Mouse (Mus musculus) left cerebral cortex, postnatal 36 days (tissue): Measurements from ENCODE around the gene Gm10964. TPM values are rescaled to one million over a fixed set of nuclear protein-coding genes. Genes with fewer than 3 reads are reported as not detected.
A peak's percentile ranks its signal among the peaks of the same experiment; 100 is the strongest.
"Not testable (repeated sequence)": the region's sequence is repeated elsewhere in the genome, so short reads cannot be mapped to it uniquely, and the experiment has no call there.

ENCODE experiments used
- DNase-seq, 2 experiments: peaks; one replicate each; pipeline ENCODE4 v3.0.0; 2021 to 2022; ENCODE audit warnings: low spot score in 2 of 2, mixed read lengths in 1 of 2
- intact Hi-C: fragments of 180-260 bp; cut with DNase I; formaldehyde crosslinking; loops from one replicate; pipeline ENCODE4 v1.15.1; 2025
- total RNA-seq, 2 experiments: library from RNA; stranded (reverse); gene quantifications; 2 replicates each; pipeline ENCODE4 v1.2.3; 2021

Gene Gm10964
- total RNA-seq, 2 experiments from 2014 or later: not detected

- intact Hi-C loops: loop anchor here (5.0 kb wide), 1 partner anchor 34 kb away; the partner anchor contains the start of genes Ap4b1, Dclre1b and Gm43064
- DNase-seq: no peak
Measured at GRCm38 (mm10) chr3:103772846-103773245, 33.7 kb downstream of the Gm10964 start.

DNA sequence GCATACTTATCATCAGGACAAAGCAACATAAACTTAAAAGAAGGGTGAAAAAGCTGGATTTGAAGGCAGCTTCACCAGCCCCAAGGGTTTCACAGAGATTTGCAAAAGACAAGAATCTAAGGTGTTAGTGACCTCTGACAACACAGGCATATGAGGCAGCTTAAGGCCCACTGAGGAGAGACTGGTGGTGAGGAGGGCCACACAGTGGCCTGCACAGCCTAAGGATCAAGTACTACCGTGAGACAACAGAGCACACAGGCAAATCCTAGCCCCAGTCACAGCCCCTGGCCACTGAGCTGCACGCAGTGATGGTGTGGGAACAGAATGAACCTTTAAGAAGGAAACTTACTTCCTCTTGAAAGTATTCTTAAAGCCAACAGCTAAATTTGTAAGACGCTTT, 34.3 kb downstream of the Gm10964 start:
- DNase-seq: no peak
- intact Hi-C loops: loop anchor here (5.0 kb wide), 1 partner anchor 34 kb away; the partner anchor contains the start of genes Ap4b1, Dclre1b and Gm43064

DNA sequence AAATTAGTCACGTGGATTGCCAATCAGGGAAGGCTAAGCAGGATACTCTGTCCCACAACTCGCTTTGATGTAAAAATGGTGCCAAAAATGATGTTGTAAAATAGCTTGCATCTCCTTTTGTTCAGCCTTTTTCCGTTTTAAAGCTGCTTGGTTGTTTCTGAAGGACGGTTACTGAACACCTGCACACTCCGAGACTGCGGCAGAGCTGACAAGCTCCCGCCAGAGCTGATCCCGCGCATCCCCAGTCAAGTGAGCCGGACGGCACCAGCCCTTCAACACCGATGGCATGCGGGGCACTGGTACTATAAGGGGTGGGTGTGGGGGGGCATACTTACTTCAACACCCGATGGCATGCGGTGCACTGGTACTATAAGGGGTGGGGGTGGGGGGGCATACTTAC, 34.8 kb downstream of the Gm10964 start:
- no peak for DNase-seq
- intact Hi-C loops: loop anchor here (5.0 kb wide), 1 partner anchor 33 kb away; the partner anchor contains the start of genes Ap4b1, Dclre1b and Gm43064

DNA sequence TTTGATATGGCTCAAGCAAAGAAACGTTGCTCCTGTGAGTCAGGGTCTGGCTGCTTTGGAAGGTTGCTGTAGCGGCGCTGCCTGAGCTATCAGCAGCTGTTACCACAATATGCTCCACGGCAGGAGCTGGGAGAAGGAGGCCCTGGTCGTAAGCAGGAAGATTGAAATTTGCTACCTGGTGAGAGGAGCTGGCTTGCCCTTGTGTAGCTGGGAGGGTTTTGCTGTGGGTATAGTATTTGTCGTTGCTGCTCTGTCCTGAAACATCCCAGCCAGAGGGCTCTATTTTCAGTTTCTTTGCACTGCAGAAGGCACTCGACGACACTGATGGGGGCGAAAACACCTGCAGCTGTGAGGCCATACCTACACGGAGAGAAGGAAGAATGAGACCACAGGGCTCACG, 38.8 kb downstream of the Gm10964 start:
- peak in 1 of 2 experiments; percentile 15 for DNase-seq
- intact Hi-C loops: no loop called here

DNA sequence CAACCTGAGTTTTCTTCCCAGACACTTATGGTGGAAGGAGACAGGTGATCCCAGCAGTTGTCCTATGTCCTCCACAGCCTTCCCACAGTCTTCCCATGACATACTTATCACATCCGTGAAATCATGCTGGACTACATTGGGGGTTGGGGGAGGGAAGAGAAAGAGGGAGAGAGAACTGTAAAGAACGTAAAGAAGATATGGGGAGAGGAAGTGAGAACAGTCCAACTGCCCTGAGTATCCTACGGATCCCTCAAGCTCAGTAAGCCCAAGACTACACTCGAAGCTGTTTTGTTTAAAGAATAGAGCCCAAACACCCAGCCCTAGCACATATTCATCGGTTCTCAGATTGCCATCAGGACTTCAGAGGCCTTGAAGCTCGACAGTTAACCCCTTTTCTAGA, 39.5 kb downstream of the Gm10964 start:
- intact Hi-C loops: no loop called here
- no peak for DNase-seq

DNA sequence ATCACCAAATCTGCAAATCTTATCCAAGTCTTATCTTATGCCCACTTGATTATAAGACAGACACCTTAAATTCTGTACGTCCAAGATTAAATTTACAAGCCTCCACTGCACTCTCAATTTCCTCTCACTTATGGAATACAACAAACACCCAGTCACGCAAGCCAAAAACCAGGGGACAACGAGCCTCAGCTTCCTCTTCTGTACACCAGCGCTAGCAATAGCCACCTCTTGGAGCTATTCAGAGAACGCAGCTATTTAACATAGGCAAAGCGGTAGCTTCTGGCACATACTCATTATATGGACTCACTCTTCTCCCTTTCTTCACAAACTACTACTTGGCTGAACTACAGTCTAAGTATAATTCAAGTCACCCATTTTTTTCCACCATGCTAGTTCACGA, 40.0 kb downstream of the Gm10964 start:
- intact Hi-C loops: no loop called here
- no peak for DNase-seq

GRCm38 (mm10) chr3:103780271-103780670, 41.1 kb downstream of the Gm10964 start:
- DNase-seq: peak in 1 of 2 experiments; percentile 22
- intact Hi-C loops: no loop called here

GRCm38 (mm10) chr3:103780777-103781176, 41.6 kb downstream of the Gm10964 start:
- intact Hi-C loops: no loop called here
- DNase-seq: no peak

- no peak for DNase-seq
- intact Hi-C loops: no loop called here
Measured at GRCm38 (mm10) chr3:103782844-103783609, 43.9 kb downstream of the Gm10964 start.

DNA sequence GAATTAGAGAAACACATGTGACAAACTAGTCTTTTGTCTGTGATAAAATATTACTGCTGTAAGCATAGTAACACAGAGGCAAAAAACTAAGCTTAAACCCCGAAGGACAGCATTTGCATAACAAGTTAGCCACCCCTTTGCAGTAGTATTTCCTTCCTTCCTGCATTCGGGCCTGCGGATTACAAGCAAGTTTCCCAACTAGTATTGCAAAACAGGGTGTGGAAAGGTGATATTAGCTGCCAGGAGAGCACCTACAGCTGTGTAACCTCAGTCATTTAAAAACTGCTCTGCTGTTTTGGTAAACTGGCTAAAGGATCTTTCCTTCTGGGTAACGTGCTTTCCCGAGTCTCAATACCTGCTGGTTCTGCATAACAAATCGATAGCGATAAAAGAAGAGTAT, 48.1 kb downstream of the Gm10964 start:
- no peak for DNase-seq
- intact Hi-C loops: no loop called here

DNA sequence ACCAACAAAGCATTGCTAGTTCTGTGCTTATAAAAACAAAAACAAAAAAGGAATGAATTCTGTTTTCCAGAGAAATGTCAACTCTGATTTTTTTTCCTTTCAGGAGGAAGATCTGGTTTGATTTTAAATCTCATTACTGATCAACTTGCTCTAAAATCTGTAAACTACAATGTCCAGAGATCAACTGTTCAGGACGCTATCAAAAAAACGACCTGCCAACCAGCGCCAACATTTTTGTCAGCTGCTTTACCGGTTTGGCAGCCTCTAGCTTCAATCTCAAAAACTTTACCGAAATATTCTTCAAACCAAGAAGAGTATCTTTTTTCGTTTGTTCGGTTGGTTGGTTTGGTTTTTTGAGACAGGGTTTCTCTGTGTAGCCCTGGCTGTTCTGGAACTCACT, 49.9 kb downstream of the Gm10964 start:
- no peak for DNase-seq
- intact Hi-C loops: no loop called here

GRCm38 (mm10) chr3:103789891-103790345, 50.8 kb downstream of the Gm10964 start:
- DNase-seq: peak in 1 of 2 experiments; percentile 27

GRCm38 (mm10) chr3:103790346-103791145, 51.4 kb downstream of the Gm10964 start:
- peak; percentile 44 to 46 for DNase-seq
- intact Hi-C loops: loop anchor here (1.0 to 2.0 kb wide), 3 partner anchors 12 to 124 kb away; partner anchors contain the start of genes Ap4b1, Dclre1b, Gm43064 and Rsbn1

More at GRCm38 (mm10) chr3:103789891-103790345, 50.8 kb downstream of the Gm10964 start:
- intact Hi-C loops: loop anchor here (2.0 kb wide), 1 partner anchor 125 kb away; the partner anchor contains the start of gene Rsbn1

GRCm38 (mm10) chr3:103791230-103792110, 52.3 kb downstream of the Gm10964 start, which contains the start of gene Hipk1:
TSS of gene Hipk1 (minus strand) at chr3:103791563.
- intact Hi-C loops: loop anchor here (1.0 to 2.0 kb wide), 3 partner anchors 11 to 123 kb away; partner anchors contain the start of genes Ap4b1, Dclre1b, Gm43064 and Rsbn1
- peak; percentile 96 to 97 for DNase-seq

DNA sequence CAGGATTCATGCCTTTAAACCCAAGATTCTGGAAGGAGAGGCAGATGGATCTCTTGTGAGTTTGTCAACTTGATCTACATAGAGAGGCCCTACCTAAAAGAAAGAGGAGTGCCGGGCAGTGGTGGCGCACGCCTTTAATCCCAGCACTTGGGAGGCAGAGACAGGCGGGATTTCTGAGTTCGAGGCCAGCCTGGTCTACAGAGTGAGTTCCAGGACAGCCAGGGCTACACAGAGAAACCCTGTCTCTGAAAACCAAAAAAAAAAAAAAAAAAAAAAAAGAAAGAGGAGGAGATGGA, 52.9 kb downstream of the Gm10964 start:
- intact Hi-C loops, DNase-seq: not testable (repeated sequence)

GRCm38 (mm10) chr3:103792566-103792965, 53.4 kb downstream of the Gm10964 start:
- intact Hi-C loops: no loop called here
- no peak for DNase-seq
